Mouse (Mus musculus) cerebellum, adult 2 months (tissue): ENCODE data around the gene Rmnd5a.
"Not testable (repeated sequence)": the region's sequence is repeated elsewhere in the genome, so short reads cannot be mapped to it uniquely, and the experiment has no call there.

ENCODE experiments used
- CTCF ChIP-seq: fragments of 200-500 bp; IDR thresholded peaks from 2 replicates; pipeline ENCODE4 v1.5.1; 2011; ENCODE audit warnings: low read depth, mild to moderate bottlenecking, control low read depth, low read length, moderate library complexity, borderline replicate concordance; ENCODE audit not compliant: insufficient read depth
- POLR2A ChIP-seq: fragments of 200-500 bp; IDR thresholded peaks from 2 replicates; pipeline ENCODE4 v1.6.1; 2011; ENCODE audit warnings: low read length, control low read depth, borderline replicate concordance; ENCODE audit not compliant: insufficient read depth

DNA sequence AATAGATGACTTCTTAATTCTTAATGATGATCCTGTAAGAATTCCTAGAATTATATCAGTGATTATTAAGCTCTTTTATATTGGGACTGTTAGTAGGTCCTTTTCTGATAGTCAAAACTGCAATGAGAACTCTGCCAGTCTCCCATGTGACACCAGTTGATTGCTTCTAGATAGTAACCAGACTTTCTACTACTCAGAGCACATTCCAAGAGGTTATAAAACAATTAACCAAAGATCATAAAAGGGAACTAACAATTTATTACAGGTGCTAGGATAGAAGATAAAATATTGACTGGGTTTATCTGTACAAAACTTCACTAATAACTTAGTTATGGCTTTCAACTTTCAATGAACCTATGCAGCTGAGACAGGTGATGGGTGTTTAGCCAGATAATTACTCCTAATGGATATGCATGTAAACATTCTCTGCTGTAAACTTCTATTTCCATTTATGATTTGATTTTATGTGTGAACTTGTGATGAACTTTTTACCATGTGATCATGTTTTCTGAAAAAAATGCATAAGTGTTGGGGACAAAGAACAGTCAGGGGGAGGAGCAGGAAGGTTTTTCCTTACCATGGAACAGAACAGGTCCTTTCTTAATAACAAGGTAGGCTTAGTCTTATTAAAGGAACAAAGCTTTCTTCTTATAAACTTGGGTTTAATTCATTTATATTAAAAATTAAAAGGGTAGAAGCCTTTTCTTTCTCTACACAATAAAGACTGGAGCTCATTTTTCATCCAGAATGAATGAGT lies 13.7 kb upstream of the Rmnd5a start:
- not testable (repeated sequence) for TF ChIP-seq CTCF, POLR2A
